Mouse (Mus musculus) liver, embryonic 11.5 days (tissue): ENCODE results near the gene Rprd2. TPM values are rescaled to one million over a fixed set of nuclear protein-coding genes. Genes with fewer than 3 reads are reported as not detected.

Experiments used
- ATAC-seq: fragments of 200-750 bp; cut with Nextera tagmentation; replicated peaks from 2 replicates; pipeline ENCODE4 v1.8.0; 2017; ENCODE audit warnings: moderate number of reproducible peaks, mild to moderate bottlenecking, moderate TSS enrichment, moderate library complexity; ENCODE audit not compliant: low FRiP score
- DNase-seq: peaks from one replicate; pipeline ENCODE4 v3.0.0-alpha.2; 2017; ENCODE audit warnings: low spot score
- H3K27ac ChIP-seq: fragments of 300-500 bp; sonication (generic); 2 replicates; pipeline ENCODE4 v1.5.1; 2014; ENCODE audit warnings: mild to moderate bottlenecking, low read depth, low read length, control low read depth
- H3K27me3 ChIP-seq: fragments of 300-500 bp; sonication (generic); replicated peaks from 2 replicates; pipeline ENCODE4 v1.6.1; 2014; ENCODE audit warnings: low read length, mixed read lengths; ENCODE audit not compliant: control insufficient read depth, insufficient read depth
- H3K36me3 ChIP-seq: fragments of 300-500 bp; sonication (generic); 2 replicates; pipeline ENCODE4 v1.6.1; 2014; ENCODE audit warnings: mild to moderate bottlenecking, low read length, moderate library complexity, mixed read lengths; ENCODE audit not compliant: control insufficient read depth, insufficient read depth
- H3K4me1 ChIP-seq: fragments of 300-500 bp; sonication (generic); replicated peaks from 2 replicates; pipeline ENCODE4 v1.6.1; 2014; ENCODE audit warnings: low read length, mixed read lengths; ENCODE audit not compliant: control insufficient read depth, insufficient read depth
- H3K4me2 ChIP-seq: fragments of 300-500 bp; sonication (generic); 2 replicates; pipeline ENCODE4 v1.6.1; 2014; ENCODE audit warnings: mild to moderate bottlenecking, control low read depth, moderate library complexity
- H3K4me3 ChIP-seq: fragments of 300-500 bp; sonication (generic); 2 replicates; pipeline ENCODE4 v1.5.1; 2014; ENCODE audit warnings: low read depth, low read length, control low read depth
- H3K9ac ChIP-seq: fragments of 300-500 bp; sonication (generic); 2 replicates; pipeline ENCODE4 v1.6.1; 2014; ENCODE audit warnings: low read depth, low read length, control low read depth
- H3K9me3 ChIP-seq: fragments of 300-500 bp; sonication (generic); 2 replicates; pipeline ENCODE4 v1.6.1; 2016; ENCODE audit warnings: low read length, inconsistent platforms, mixed read lengths; ENCODE audit not compliant: control insufficient read depth
- whole genome bisulfite sequencing: fragments of 180-500 bp; shearing (Covaris S2); extraction: QIAGEN DNeasy Blood & Tissue Kit; methylation state at CpG from one replicate; pipeline ENCODE4 v1.1.7; 2014; 5-methylcytosine and 5-hydroxymethylcytosine counted together
- microRNA-seq: library from miRNA; unstranded; fragments of <30 nt; microRNA quantifications from one replicate; pipeline ENCODE4, GENCODE M21; 2017; ENCODE audit warnings: borderline number of aligned reads
- polyA plus RNA-seq: library from polyadenylated mRNA; unstranded; fragments of >200 nt; fragmentation: Nextera tagmentation; extraction: Ambion mirVana; gene quantifications from 2 replicates; pipeline ENCODE4 v1.2.1, GENCODE M21; 2014

Gene Rprd2
- polyA plus RNA-seq, 1 experiment from 2014 or later = 18.8 TPM

DNA sequence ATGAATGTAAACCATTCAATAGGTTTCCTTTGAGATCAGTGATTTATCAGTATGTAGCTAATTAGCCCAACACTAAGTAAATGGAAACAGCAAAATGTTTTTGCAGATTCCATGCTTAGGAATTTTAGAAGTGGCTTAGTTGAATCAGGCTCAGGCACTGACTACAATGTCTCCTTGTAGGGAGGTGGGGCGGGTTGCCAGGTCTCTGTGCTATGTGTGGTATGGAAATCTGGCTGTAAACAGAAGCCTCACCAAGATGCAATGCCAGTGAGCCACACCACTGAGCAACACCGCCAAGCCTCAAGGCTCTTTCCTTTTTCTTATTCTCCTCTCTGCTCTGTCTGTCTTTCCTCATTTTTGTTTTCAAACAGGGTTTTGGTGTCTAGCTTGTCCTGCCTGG is 89.8 kb downstream of the Rprd2 start:
- Histone ChIP-seq H3K9me3 (no peaks in the 10 kb centered on the region), H3K36me3 (no peaks in the 10 kb centered on the region), H3K27ac (no peak overlapping the region), H3K4me3 (no peak overlapping the region), H3K27me3 (no peaks in the 10 kb centered on the region), H3K9ac (no peak overlapping the region), H3K4me1 (peaks cover 17% of the 10 kb centered on the region), H3K4me2 (no peak overlapping the region)
- ATAC-seq = no peak
- no peak for DNase-seq
- WGBS = 88% methylated on average over 2 of the region's 2 CpGs

DNA sequence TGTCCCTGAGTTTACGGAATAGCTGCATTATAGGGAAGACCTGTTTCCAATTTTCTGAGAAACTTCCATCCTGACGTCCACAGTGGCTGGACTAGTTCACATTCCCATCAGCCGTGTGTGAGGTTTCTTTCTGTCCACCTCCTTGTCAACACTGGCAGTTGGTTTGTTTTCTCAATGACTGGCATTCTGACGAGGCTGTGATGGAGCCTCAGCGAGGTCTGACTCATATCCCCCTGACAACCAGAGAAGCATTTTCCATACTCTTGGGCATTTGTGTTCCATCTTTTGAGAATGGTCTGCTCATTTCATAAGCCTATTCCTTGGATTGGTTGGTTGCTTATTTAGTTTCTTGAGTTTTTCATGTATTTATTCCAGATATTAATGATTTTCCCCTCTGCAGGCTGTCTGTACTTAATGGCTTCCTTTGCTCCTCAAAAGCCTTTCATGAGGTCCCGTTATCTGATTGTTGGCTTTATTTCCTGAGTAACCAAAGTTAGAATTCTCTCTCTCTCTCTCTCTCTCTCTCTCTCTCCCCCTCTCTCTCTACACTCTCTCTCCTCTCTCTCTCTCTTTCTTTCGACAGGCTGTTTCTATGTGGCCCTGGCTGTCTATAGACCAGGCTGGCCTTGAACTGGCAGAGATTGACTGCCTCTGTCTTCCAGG is 91.8 kb downstream of the Rprd2 start:
- Histone ChIP-seq H3K27ac (no peak overlapping the region), H3K36me3 (no peaks in the 10 kb centered on the region), H3K4me2 (no peak overlapping the region), H3K27me3 (no peaks in the 10 kb centered on the region), H3K4me3 (no peak overlapping the region), H3K9ac (no peak overlapping the region), H3K4me1 (peaks cover 4% of the 10 kb centered on the region; the same call in 1 of the 2 replicates), H3K9me3 (no peaks in the 10 kb centered on the region)
- 51% methylated on average over 7 of the region's 7 CpGs for WGBS
- no peak for DNase-seq
- ATAC-seq = no peak

DNA sequence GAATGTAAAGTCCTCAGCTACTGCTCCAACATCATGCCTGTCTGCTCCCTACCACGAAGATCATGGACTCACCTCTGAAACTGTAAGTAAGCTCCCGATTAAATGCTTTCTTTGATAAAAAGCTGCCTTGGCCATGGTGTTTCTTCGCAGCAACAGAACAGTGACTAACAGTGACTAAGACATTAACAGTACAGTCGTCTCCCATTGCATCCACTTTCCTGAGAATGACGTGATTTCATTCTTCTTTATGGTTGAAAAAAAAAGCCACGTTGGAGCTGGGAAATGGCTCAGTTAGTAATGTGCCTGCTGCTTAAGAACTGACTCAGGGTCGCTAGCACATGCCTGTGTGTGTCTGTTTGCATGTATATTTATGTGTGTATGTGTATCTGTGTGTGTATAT is 92.8 kb downstream of the Rprd2 start:
- DNase-seq (no peak), ATAC-seq (no peak)
- 83% methylated on average over 7 of the region's 7 CpGs for WGBS
- no peak overlapping the region for H3K9ac ChIP-seq
- no peaks in the 10 kb centered on the region for H3K27me3 ChIP-seq
- peaks cover 4% of the 10 kb centered on the region; the same call in 1 of the 2 replicates for H3K4me1 ChIP-seq
- H3K4me3 ChIP-seq = no peak overlapping the region
- no peak overlapping the region for H3K27ac ChIP-seq
- no peaks in the 10 kb centered on the region for H3K36me3 ChIP-seq
- H3K4me2 ChIP-seq = no peak overlapping the region
- H3K9me3 ChIP-seq = no peaks in the 10 kb centered on the region

DNA sequence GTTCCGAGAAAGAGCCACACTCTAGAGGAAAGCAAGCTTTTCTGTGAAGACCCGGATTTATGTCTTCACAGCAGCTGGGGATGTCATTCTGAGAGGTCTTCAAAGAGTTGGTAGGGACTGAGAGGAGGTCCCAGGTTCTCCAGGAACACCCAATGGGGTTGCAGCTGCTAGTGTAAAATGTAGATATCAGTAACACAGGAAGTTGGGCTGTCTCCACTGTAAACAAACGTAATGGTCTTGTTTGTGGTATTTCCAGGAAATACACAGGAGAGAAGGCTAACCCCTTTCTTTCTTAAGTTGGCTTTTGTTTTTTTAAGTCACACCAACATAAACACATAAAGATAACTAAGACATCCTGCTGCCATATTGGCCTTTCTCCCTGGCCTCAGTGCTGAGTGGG is 96.3 kb downstream of the Rprd2 start:
- Histone ChIP-seq H3K27me3 (no peaks in the 10 kb centered on the region), H3K9ac (no peak overlapping the region), H3K36me3 (no peaks in the 10 kb centered on the region), H3K9me3 (no peaks in the 10 kb centered on the region), H3K4me3 (no peak overlapping the region), H3K27ac (no peak overlapping the region), H3K4me1 (peaks cover 4% of the 10 kb centered on the region; the same call in 1 of the 2 replicates), H3K4me2 (no peak overlapping the region)
- DNase-seq (no peak), ATAC-seq (no peak)
- 48% methylated on average over 3 of the region's 3 CpGs for WGBS

DNA sequence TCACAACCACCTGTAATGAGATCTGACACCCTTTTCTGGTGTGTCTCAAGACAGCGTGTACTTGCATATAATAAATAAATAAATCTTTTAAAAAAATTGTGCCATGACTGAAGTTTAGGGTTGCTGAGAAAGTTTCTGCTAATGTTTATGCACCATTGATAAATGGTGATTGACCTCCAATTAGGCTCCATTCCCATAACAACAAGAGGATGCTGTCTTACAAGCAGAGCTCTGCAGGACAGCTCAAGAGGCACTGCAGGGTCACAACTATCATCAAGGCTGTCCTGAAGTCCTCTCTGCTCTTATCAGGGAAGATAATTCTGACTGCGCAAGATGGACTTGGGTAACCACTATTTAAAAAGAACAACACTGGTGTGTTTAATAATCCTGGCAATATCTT is 100.5 kb downstream of the Rprd2 start:
- H3K27me3 ChIP-seq = no peaks in the 10 kb centered on the region
- 71% methylated on average over 2 of the region's 2 CpGs for WGBS
- no peak overlapping the region for H3K4me3 ChIP-seq
- no peak overlapping the region for H3K9ac ChIP-seq
- H3K27ac ChIP-seq = no peak overlapping the region
- no peak overlapping the region for H3K4me2 ChIP-seq
- H3K36me3 ChIP-seq = no peaks in the 10 kb centered on the region
- no peaks in the 10 kb centered on the region for H3K9me3 ChIP-seq
- no peak for ATAC-seq
- no peak for DNase-seq
- peaks cover 4% of the 10 kb centered on the region; the same call in 1 of the 2 replicates for H3K4me1 ChIP-seq

DNA sequence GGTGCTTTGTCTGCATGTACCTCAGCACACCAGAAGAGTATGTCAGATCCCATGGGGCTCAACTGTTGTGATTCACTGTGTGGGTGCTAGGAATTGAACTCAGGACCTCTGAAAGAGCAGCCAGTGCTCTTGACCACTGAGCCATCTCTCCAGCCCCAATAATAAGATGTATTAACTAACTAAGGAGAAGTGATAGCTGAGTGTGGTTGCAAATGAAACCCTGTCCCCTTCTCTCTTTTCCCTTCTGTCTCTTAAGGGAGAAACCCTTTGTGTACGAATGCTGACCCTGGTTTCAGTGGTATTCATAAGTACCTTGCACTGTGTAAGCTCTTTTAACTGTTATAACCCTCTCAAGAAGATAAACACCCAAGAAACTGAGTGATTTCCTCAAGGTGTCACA is 102.6 kb downstream of the Rprd2 start:
- H3K27me3 ChIP-seq = no peaks in the 10 kb centered on the region
- H3K4me3 ChIP-seq = no peak overlapping the region
- H3K4me1 ChIP-seq = no peaks in the 10 kb centered on the region
- WGBS = 73% methylated on average over 1 of the region's 1 CpGs
- no peaks in the 10 kb centered on the region for H3K36me3 ChIP-seq
- no peak overlapping the region for H3K9ac ChIP-seq
- no peak overlapping the region for H3K4me2 ChIP-seq
- no peak for ATAC-seq
- no peak for DNase-seq
- no peak overlapping the region for H3K27ac ChIP-seq
- no peaks in the 10 kb centered on the region for H3K9me3 ChIP-seq

Small RNA genes lying within 50 kb of the gene (microRNA-seq; reads per million reads assigned to microRNA genes)
- not detected for gene Mir7014

Other genes starting within 250 kb of the Rprd2 start
- gene Golph3l, start 229.9 kb downstream of the Rprd2 start, polyA plus RNA-seq = 29.8 and 34.3 TPM in 2 replicates
- 51.3 and 55.8 TPM in 2 replicates for gene Ensa, start 193.9 kb downstream of the Rprd2 start, polyA plus RNA-seq
- 52.2 and 57.7 TPM in 2 replicates for gene Mcl1, start 160.1 kb downstream of the Rprd2 start, polyA plus RNA-seq
- gene Adamtsl4, start 130.9 kb downstream of the Rprd2 start, polyA plus RNA-seq = 0.38 and 1.2 TPM in 2 replicates
- 30.4 and 31.7 TPM in 2 replicates for gene Ecm1, start 79.3 kb downstream of the Rprd2 start, polyA plus RNA-seq
- gene Tars2, start 58.7 kb downstream of the Rprd2 start, polyA plus RNA-seq = 97.9 and 102 TPM in 2 replicates
- 68.0 and 68.4 TPM in 2 replicates for gene Prpf3, start 37.0 kb upstream of the Rprd2 start, polyA plus RNA-seq
- gene Mrps21, start 52.7 kb upstream of the Rprd2 start, polyA plus RNA-seq = 311 and 340 TPM in 2 replicates
- gene Ciart, start 63.4 kb upstream of the Rprd2 start, polyA plus RNA-seq = 7.9 and 8.1 TPM in 2 replicates
- gene BC028528, start 73.1 kb upstream of the Rprd2 start, polyA plus RNA-seq = 9.5 and 13.5 TPM in 2 replicates
- gene Aph1a, start 75.1 kb upstream of the Rprd2 start, polyA plus RNA-seq = 34.3 and 35.1 TPM in 2 replicates
- gene Car14, start 85.8 kb upstream of the Rprd2 start, polyA plus RNA-seq = 27.4 and 28.9 TPM in 2 replicates
- 110 TPM in 2 replicates for gene Anp32e, start 110.4 kb upstream of the Rprd2 start, polyA plus RNA-seq
- 21.6 and 22.9 TPM in 2 replicates for gene Plekho1, start 177.1 kb upstream of the Rprd2 start, polyA plus RNA-seq
- 17.4 and 18.5 TPM in 2 replicates for gene Vps45, start 239.6 kb upstream of the Rprd2 start, polyA plus RNA-seq